Mouse (Mus musculus) thymus, adult 18-20 months (tissue): Measurements from ENCODE around the gene Pdyn.

Source experiments
- DNase-seq, 2 experiments: peaks; one replicate each; pipeline ENCODE4 v3.0.0; 2022; ENCODE audit warnings: mixed read lengths in 2 of 2

Pdyn gene

GRCm38 (mm10) chr2:129654233-129654950 lies 45.3 kb downstream of the Pdyn start:
- no peak for DNase-seq

GRCm38 (mm10) chr2:129653632-129654031 lies 46.0 kb downstream of the Pdyn start:
- DNase-seq = no peak

GRCm38 (mm10) chr2:129652616-129653015 lies 47.0 kb downstream of the Pdyn start:
- DNase-seq = no peak
